Mouse (Mus musculus) liver, embryonic 11.5 days (tissue): ENCODE measurements around the gene Scand1. TPM values are rescaled to one million over a fixed set of nuclear protein-coding genes. Genes with fewer than 3 reads are reported as not detected.
A peak's percentile ranks its signal among the peaks of the same experiment; 100 is the strongest.

ENCODE experiments used
- ATAC-seq: fragments of 200-750 bp; cut with Nextera tagmentation; replicated peaks from 2 replicates; pipeline ENCODE4 v1.8.0; 2017; ENCODE audit warnings: moderate number of reproducible peaks, mild to moderate bottlenecking, moderate TSS enrichment, moderate library complexity; ENCODE audit not compliant: low FRiP score
- DNase-seq: peaks from one replicate; pipeline ENCODE4 v3.0.0-alpha.2; 2017; ENCODE audit warnings: low spot score
- H3K27ac ChIP-seq: fragments of 300-500 bp; sonication (generic); 2 replicates; pipeline ENCODE4 v1.5.1; 2014; ENCODE audit warnings: mild to moderate bottlenecking, low read depth, low read length, control low read depth
- H3K27me3 ChIP-seq: fragments of 300-500 bp; sonication (generic); replicated peaks from 2 replicates; pipeline ENCODE4 v1.6.1; 2014; ENCODE audit warnings: low read length, mixed read lengths; ENCODE audit not compliant: control insufficient read depth, insufficient read depth
- H3K36me3 ChIP-seq: fragments of 300-500 bp; sonication (generic); 2 replicates; pipeline ENCODE4 v1.6.1; 2014; ENCODE audit warnings: mild to moderate bottlenecking, low read length, moderate library complexity, mixed read lengths; ENCODE audit not compliant: control insufficient read depth, insufficient read depth
- H3K4me1 ChIP-seq: fragments of 300-500 bp; sonication (generic); replicated peaks from 2 replicates; pipeline ENCODE4 v1.6.1; 2014; ENCODE audit warnings: low read length, mixed read lengths; ENCODE audit not compliant: control insufficient read depth, insufficient read depth
- H3K4me2 ChIP-seq: fragments of 300-500 bp; sonication (generic); 2 replicates; pipeline ENCODE4 v1.6.1; 2014; ENCODE audit warnings: mild to moderate bottlenecking, control low read depth, moderate library complexity
- H3K4me3 ChIP-seq: fragments of 300-500 bp; sonication (generic); 2 replicates; pipeline ENCODE4 v1.5.1; 2014; ENCODE audit warnings: low read depth, low read length, control low read depth
- H3K9ac ChIP-seq: fragments of 300-500 bp; sonication (generic); 2 replicates; pipeline ENCODE4 v1.6.1; 2014; ENCODE audit warnings: low read depth, low read length, control low read depth
- H3K9me3 ChIP-seq: fragments of 300-500 bp; sonication (generic); 2 replicates; pipeline ENCODE4 v1.6.1; 2016; ENCODE audit warnings: low read length, inconsistent platforms, mixed read lengths; ENCODE audit not compliant: control insufficient read depth
- WGBS: fragments of 180-500 bp; shearing (Covaris S2); extraction: QIAGEN DNeasy Blood & Tissue Kit; methylation state at CpG from one replicate; pipeline ENCODE4 v1.1.7; 2014; 5-methylcytosine and 5-hydroxymethylcytosine counted together
- polyA plus RNA-seq: library from polyadenylated mRNA; unstranded; fragments of >200 nt; fragmentation: Nextera tagmentation; extraction: Ambion mirVana; gene quantifications from 2 replicates; pipeline ENCODE4 v1.2.1, GENCODE M21; 2014

Gene Scand1
- 58.9 and 63.6 TPM in 2 replicates for polyA plus RNA-seq

- Histone ChIP-seq H3K9ac (peak within 1 kb of the TSS; percentile 98), H3K9me3 (no peaks in the 10 kb centered on the region), H3K4me3 (peak within 1 kb of the TSS; percentile 96), H3K27me3 (no peaks in the 10 kb centered on the region), H3K27ac (peak within 1 kb of the TSS; percentile 98), H3K4me2 (peak within 1 kb of the TSS; percentile 84), H3K36me3 (peaks cover 2% of the 10 kb centered on the region; the same call in 1 of the 2 replicates), H3K4me1 (peaks cover 4% of the 10 kb centered on the region; the same call in 1 of the 2 replicates)
- peak; percentile 90 for ATAC-seq
- peak; percentile 86 for DNase-seq
- under 1% methylated on average over 49 of the region's 49 CpGs for WGBS
Measured at GRCm38 (mm10) chr2:156312297-156312897, at the start of gene Scand1, which contains the start of gene Cnbd2. Scand1 (minus strand) TSS chr2:156312704. Cnbd2 (plus strand) TSS chr2:156312299.

- no peak overlapping the region for H3K27ac ChIP-seq
- ATAC-seq, result no peak
- WGBS, result 81% methylated on average over 7 of the region's 7 CpGs
- H3K4me1 ChIP-seq, result no peaks in the 10 kb centered on the region
- H3K9me3 ChIP-seq, result no peaks in the 10 kb centered on the region
- H3K4me2 ChIP-seq, result no peak overlapping the region
- H3K27me3 ChIP-seq, result no peaks in the 10 kb centered on the region
- no peak overlapping the region for H3K4me3 ChIP-seq
- no peaks in the 10 kb centered on the region for H3K36me3 ChIP-seq
- DNase-seq, result no peak
- no peak overlapping the region for H3K9ac ChIP-seq
Measured at GRCm38 (mm10) chr2:156356031-156356430, 43.5 kb upstream of the Scand1 start.

- Histone ChIP-seq H3K27ac (no peak overlapping the region), H3K4me3 (no peak overlapping the region), H3K4me2 (no peak overlapping the region; the same call in 1 of the 2 replicates), H3K9me3 (no peaks in the 10 kb centered on the region), H3K36me3 (no peaks in the 10 kb centered on the region), H3K27me3 (no peaks in the 10 kb centered on the region), H3K4me1 (no peaks in the 10 kb centered on the region), H3K9ac (no peak overlapping the region)
- DNase-seq (no peak), ATAC-seq (no peak)
- WGBS, result 57% methylated on average over 7 of the region's 7 CpGs
Measured at GRCm38 (mm10) chr2:156353265-156353692, 40.8 kb upstream of the Scand1 start.

GRCm38 (mm10) chr2:156352413-156353165 lies 40.1 kb upstream of the Scand1 start:
- no peaks in the 10 kb centered on the region for H3K36me3 ChIP-seq
- no peaks in the 10 kb centered on the region for H3K9me3 ChIP-seq
- H3K9ac ChIP-seq, result no peak overlapping the region
- no peak overlapping the region for H3K4me3 ChIP-seq
- H3K27me3 ChIP-seq, result no peaks in the 10 kb centered on the region
- DNase-seq, result no peak
- WGBS, result 66% methylated on average over 8 of the region's 8 CpGs
- H3K4me2 ChIP-seq, result no peak overlapping the region
- no peak overlapping the region for H3K27ac ChIP-seq
- ATAC-seq, result no peak
- no peaks in the 10 kb centered on the region for H3K4me1 ChIP-seq

GRCm38 (mm10) chr2:156351243-156351642 lies 38.7 kb upstream of the Scand1 start:
- H3K9ac ChIP-seq, result no peak overlapping the region
- H3K27me3 ChIP-seq, result no peaks in the 10 kb centered on the region
- no peak overlapping the region for H3K27ac ChIP-seq
- ATAC-seq, result no peak
- H3K4me3 ChIP-seq, result no peak overlapping the region
- no peaks in the 10 kb centered on the region for H3K9me3 ChIP-seq
- no peaks in the 10 kb centered on the region for H3K4me1 ChIP-seq
- no peak for DNase-seq
- WGBS, result 79% methylated on average over 7 of the region's 7 CpGs
- no peaks in the 10 kb centered on the region for H3K36me3 ChIP-seq
- H3K4me2 ChIP-seq, result no peak overlapping the region

- H3K9me3 ChIP-seq, result no peaks in the 10 kb centered on the region
- no peak overlapping the region for H3K9ac ChIP-seq
- no peak overlapping the region for H3K27ac ChIP-seq
- DNase-seq, result no peak
- no peak overlapping the region for H3K4me3 ChIP-seq
- no peak for ATAC-seq
- WGBS, result 90% methylated on average over 4 of the region's 4 CpGs
- H3K27me3 ChIP-seq, result no peaks in the 10 kb centered on the region
- no peak overlapping the region for H3K4me2 ChIP-seq
- H3K4me1 ChIP-seq, result no peaks in the 10 kb centered on the region
- H3K36me3 ChIP-seq, result no peaks in the 10 kb centered on the region
Measured at GRCm38 (mm10) chr2:156349286-156349848, 36.9 kb upstream of the Scand1 start.

- Histone ChIP-seq H3K27ac (no peak overlapping the region), H3K9me3 (no peaks in the 10 kb centered on the region), H3K36me3 (no peaks in the 10 kb centered on the region), H3K27me3 (no peaks in the 10 kb centered on the region), H3K4me2 (no peak overlapping the region), H3K9ac (no peak overlapping the region), H3K4me3 (no peak overlapping the region), H3K4me1 (no peaks in the 10 kb centered on the region)
- 75% methylated on average over 4 of the region's 4 CpGs for WGBS
- ATAC-seq (no peak), DNase-seq (no peak)
Measured at GRCm38 (mm10) chr2:156348812-156349211, 36.3 kb upstream of the Scand1 start.

- ATAC-seq, result no peak
- 52% methylated on average over 12 of the region's 12 CpGs for WGBS
- Histone ChIP-seq H3K27me3 (no peaks in the 10 kb centered on the region), H3K4me1 (no peaks in the 10 kb centered on the region), H3K27ac (no peak overlapping the region), H3K4me2 (no peak overlapping the region), H3K9me3 (no peaks in the 10 kb centered on the region), H3K4me3 (no peak overlapping the region), H3K9ac (no peak overlapping the region), H3K36me3 (no peaks in the 10 kb centered on the region)
- no peak for DNase-seq
Measured at GRCm38 (mm10) chr2:156344775-156345532, 32.5 kb upstream of the Scand1 start.
